Mouse (Mus musculus): ENCODE measurements at regions not wholly inside any gene's neighbourhood (a gene's known extent, or its start where the extent isn't known, plus 50 kb on each side); places are given as distances from the start of the nearest gene placed in this dataset.

- H3K4me1 ChIP-seq (ENCODE audit: control insufficient read depth, insufficient read depth, low read length), result no peaks in the 10 kb centered on the region
- no peaks in the 10 kb centered on the region for H3K27me3 ChIP-seq (replicated peaks; ENCODE audit: control insufficient read depth, insufficient read depth, low read length)
- TF ChIP-seq CTCF (conservative IDR thresholded peaks at IDR 0.05; ENCODE audit: insufficient read depth, insufficient read length, low read depth, low read length) (no peak), POLR2A (IDR thresholded peaks at IDR 0.05; ENCODE audit: low read depth, low read length) (no peak)
- no peak overlapping the region for H3K4me3 ChIP-seq (ENCODE audit: insufficient read depth, low read depth, low read length)
- DNase-seq, result no peak
- WGBS, result 31% methylated on average over 5 of the region's 5 CpGs
- no peaks in the 10 kb centered on the region for H3K36me3 ChIP-seq (ENCODE audit: control insufficient read depth, insufficient read depth, low read length)
- H3K27ac ChIP-seq (ENCODE audit: insufficient read depth, low read depth, low read length), result no peak overlapping the region
Observed at GRCm38 (mm10) chr9:113601451-113601850, 106.6 kb downstream of the Pdcd6ip start.

GRCm38 (mm10) chr9:113587260-113587659, 120.8 kb downstream of the Pdcd6ip start:
- WGBS, result 56% methylated on average over 6 of the region's 6 CpGs
- no peak for DNase-seq
- Histone ChIP-seq H3K27me3 (replicated peaks; ENCODE audit: control insufficient read depth, insufficient read depth, low read length) (no peaks in the 10 kb centered on the region), H3K4me3 (ENCODE audit: insufficient read depth, low read depth, low read length) (no peak overlapping the region), H3K36me3 (ENCODE audit: control insufficient read depth, insufficient read depth, low read length) (no peaks in the 10 kb centered on the region), H3K4me1 (ENCODE audit: control insufficient read depth, insufficient read depth, low read length) (no peaks in the 10 kb centered on the region), H3K27ac (ENCODE audit: insufficient read depth, low read depth, low read length) (no peak overlapping the region)
- no peak for TF ChIP-seq POLR2A (IDR thresholded peaks at IDR 0.05; ENCODE audit: low read depth, low read length)
- TF ChIP-seq CTCF (conservative IDR thresholded peaks at IDR 0.05; ENCODE audit: insufficient read depth, insufficient read length, low read depth, low read length), result peak; percentile 33; the same call in 1 of the 2 replicates

- Histone ChIP-seq H3K4me3 (ENCODE audit: insufficient read depth, low read depth, low read length) (no peak overlapping the region), H3K27ac (ENCODE audit: insufficient read depth, low read depth, low read length) (no peak overlapping the region), H3K27me3 (replicated peaks; ENCODE audit: control insufficient read depth, insufficient read depth, low read length) (no peaks in the 10 kb centered on the region), H3K36me3 (ENCODE audit: control insufficient read depth, insufficient read depth, low read length) (no peaks in the 10 kb centered on the region), H3K4me1 (ENCODE audit: control insufficient read depth, insufficient read depth, low read length) (no peaks in the 10 kb centered on the region)
- DNase-seq, result no peak
- TF ChIP-seq POLR2A (IDR thresholded peaks at IDR 0.05; ENCODE audit: low read depth, low read length) (no peak), CTCF (conservative IDR thresholded peaks at IDR 0.05; ENCODE audit: insufficient read depth, insufficient read length, low read depth, low read length) (no peak)
- 93% methylated on average over 4 of the region's 4 CpGs for WGBS
Observed at GRCm38 (mm10) chr9:113586477-113586876, 121.6 kb downstream of the Pdcd6ip start.

- WGBS, result 63% methylated on average over 9 of the region's 9 CpGs
- DNase-seq, result no peak
- H3K27me3 ChIP-seq (replicated peaks; ENCODE audit: control insufficient read depth, insufficient read depth, low read length), result no peaks in the 10 kb centered on the region
- no peaks in the 10 kb centered on the region for H3K4me1 ChIP-seq (ENCODE audit: control insufficient read depth, insufficient read depth, low read length)
- no peak for TF ChIP-seq POLR2A (IDR thresholded peaks at IDR 0.05; ENCODE audit: low read depth, low read length)
- no peak for TF ChIP-seq CTCF (conservative IDR thresholded peaks at IDR 0.05; ENCODE audit: insufficient read depth, insufficient read length, low read depth, low read length)
- no peak overlapping the region for H3K4me3 ChIP-seq (ENCODE audit: insufficient read depth, low read depth, low read length)
- no peaks in the 10 kb centered on the region for H3K36me3 ChIP-seq (ENCODE audit: control insufficient read depth, insufficient read depth, low read length)
- no peak overlapping the region for H3K27ac ChIP-seq (ENCODE audit: insufficient read depth, low read depth, low read length)
Observed at GRCm38 (mm10) chr9:113578221-113578620, 129.8 kb downstream of the Pdcd6ip start.

GRCm38 (mm10) chr9:113568849-113569248, 139.2 kb downstream of the Pdcd6ip start:
- H3K27me3 ChIP-seq (replicated peaks; ENCODE audit: control insufficient read depth, insufficient read depth, low read length), result no peaks in the 10 kb centered on the region
- H3K4me3 ChIP-seq (ENCODE audit: insufficient read depth, low read depth, low read length), result no peak overlapping the region
- no peak for DNase-seq
- TF ChIP-seq CTCF (conservative IDR thresholded peaks at IDR 0.05; ENCODE audit: insufficient read depth, insufficient read length, low read depth, low read length) (no peak), POLR2A (IDR thresholded peaks at IDR 0.05; ENCODE audit: low read depth, low read length) (no peak)
- H3K36me3 ChIP-seq (ENCODE audit: control insufficient read depth, insufficient read depth, low read length), result no peaks in the 10 kb centered on the region
- H3K4me1 ChIP-seq (ENCODE audit: control insufficient read depth, insufficient read depth, low read length), result no peaks in the 10 kb centered on the region
- 80% methylated on average over 1 of the region's 1 CpGs for whole genome bisulfite sequencing
- H3K27ac ChIP-seq (ENCODE audit: insufficient read depth, low read depth, low read length), result no peak overlapping the region

GRCm38 (mm10) chr9:113567705-113568104, 140.4 kb downstream of the Pdcd6ip start:
- H3K27me3 ChIP-seq (replicated peaks; ENCODE audit: control insufficient read depth, insufficient read depth, low read length), result no peaks in the 10 kb centered on the region
- H3K4me3 ChIP-seq (ENCODE audit: insufficient read depth, low read depth, low read length), result no peak overlapping the region
- TF ChIP-seq CTCF (conservative IDR thresholded peaks at IDR 0.05; ENCODE audit: insufficient read depth, insufficient read length, low read depth, low read length), result no peak
- no peak for TF ChIP-seq POLR2A (IDR thresholded peaks at IDR 0.05; ENCODE audit: low read depth, low read length)
- H3K27ac ChIP-seq (ENCODE audit: insufficient read depth, low read depth, low read length), result no peak overlapping the region
- no peak for DNase-seq
- H3K4me1 ChIP-seq (ENCODE audit: control insufficient read depth, insufficient read depth, low read length), result no peaks in the 10 kb centered on the region
- no peaks in the 10 kb centered on the region for H3K36me3 ChIP-seq (ENCODE audit: control insufficient read depth, insufficient read depth, low read length)
- WGBS, result 53% methylated on average over 1 of the region's 1 CpGs

- Histone ChIP-seq H3K27me3 (replicated peaks; ENCODE audit: control insufficient read depth, insufficient read depth, low read length) (no peaks in the 10 kb centered on the region), H3K4me1 (ENCODE audit: control insufficient read depth, insufficient read depth, low read length) (no peaks in the 10 kb centered on the region), H3K4me3 (ENCODE audit: insufficient read depth, low read depth, low read length) (no peak overlapping the region), H3K36me3 (ENCODE audit: control insufficient read depth, insufficient read depth, low read length) (no peaks in the 10 kb centered on the region), H3K27ac (ENCODE audit: insufficient read depth, low read depth, low read length) (no peak overlapping the region)
- 16% methylated on average over 3 of the region's 3 CpGs for WGBS
- DNase-seq, result peak; percentile 6
- no peak for TF ChIP-seq POLR2A (IDR thresholded peaks at IDR 0.05; ENCODE audit: low read depth, low read length)
- TF ChIP-seq CTCF (conservative IDR thresholded peaks at IDR 0.05; ENCODE audit: insufficient read depth, insufficient read length, low read depth, low read length), result no peak
Observed at GRCm38 (mm10) chr9:113566620-113567019, 141.4 kb downstream of the Pdcd6ip start.

GRCm38 (mm10) chr9:113553911-113554310, 154.1 kb downstream of the Pdcd6ip start:
- WGBS, result 94% methylated on average over 12 of the region's 12 CpGs
- Histone ChIP-seq H3K4me3 (ENCODE audit: insufficient read depth, low read depth, low read length) (no peak overlapping the region), H3K36me3 (ENCODE audit: control insufficient read depth, insufficient read depth, low read length) (no peaks in the 10 kb centered on the region), H3K27me3 (replicated peaks; ENCODE audit: control insufficient read depth, insufficient read depth, low read length) (no peaks in the 10 kb centered on the region), H3K27ac (ENCODE audit: insufficient read depth, low read depth, low read length) (no peak overlapping the region), H3K4me1 (ENCODE audit: control insufficient read depth, insufficient read depth, low read length) (no peaks in the 10 kb centered on the region)
- TF ChIP-seq CTCF (conservative IDR thresholded peaks at IDR 0.05; ENCODE audit: insufficient read depth, insufficient read length, low read depth, low read length) (no peak), POLR2A (IDR thresholded peaks at IDR 0.05; ENCODE audit: low read depth, low read length) (no peak)
- no peak for DNase-seq
